Mouse (Mus musculus) embryonic stem cell, embryonic (primary cell): ENCODE measurements around the gene Ankrd11.

Experiments
- CTCF ChIA-PET, 4 experiments: fragments of 300-600 bp in 2 of 4; fragments of 350-600 bp in 2 of 4; sonication (Branson Sonifier 250); formaldehyde crosslinking; loops; one replicate each; lab custom pipeline; 2022; ENCODE audit warnings: inconsistent platforms in 2 of 4; lab: Charles Lee
- POLR2A ChIA-PET, 4 experiments: fragments of 300-600 bp in 2 of 4; fragments of 350-600 bp in 2 of 4; sonication (Branson Sonifier 250); formaldehyde crosslinking; loops; one replicate each; lab custom pipeline; 2022; ENCODE audit warnings: antibody characterized with exemption in 4 of 4, inconsistent platforms in 1 of 4; lab: Charles Lee

Gene Ankrd11

DNA sequence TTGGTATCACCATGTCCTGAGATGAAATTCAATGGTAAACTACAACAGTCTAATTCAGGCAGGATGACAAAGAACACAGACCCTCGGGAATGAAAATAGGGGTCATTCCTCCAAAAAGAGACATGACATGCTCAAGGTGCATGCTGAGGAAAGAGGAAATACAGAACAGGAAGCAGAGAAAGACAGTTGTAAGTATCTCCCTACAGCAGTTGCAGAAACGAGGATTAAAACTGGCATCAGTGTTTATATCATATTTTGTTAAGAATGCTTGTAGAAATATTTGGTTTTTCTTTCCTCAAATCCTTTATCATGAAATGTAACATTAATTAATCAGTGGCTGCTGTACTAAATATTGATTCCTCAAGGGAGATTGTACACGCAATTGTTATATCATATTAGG lies 75.4 kb downstream of the Ankrd11 start:
- CTCF ChIA-PET = no interaction called here
- POLR2A ChIA-PET = interaction anchor here in 1 of 4 experiments (0.6 to 0.9 kb wide), 3 partner anchors 8 to 95 kb away, joined by 3 to 4 read pairs (median 3); no protein-coding TSS in a partner anchor

DNA sequence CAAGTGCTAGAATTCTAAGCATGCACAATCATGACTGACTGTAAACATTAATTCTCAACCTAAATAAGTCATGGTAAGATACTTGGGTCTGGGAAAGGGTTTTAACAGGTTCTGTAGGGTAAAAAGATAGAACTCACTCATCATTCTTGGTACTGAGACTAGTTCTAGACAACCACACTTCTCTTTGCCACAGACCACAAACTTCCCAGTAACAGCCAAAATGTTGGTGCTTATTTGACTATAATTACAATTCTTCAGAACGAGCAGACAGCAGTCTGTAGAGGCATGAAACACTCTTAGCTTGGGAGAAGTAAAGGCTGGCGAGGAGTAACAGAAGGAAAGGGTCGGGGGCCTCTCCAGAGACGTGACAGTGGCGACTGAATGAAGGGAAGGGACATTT lies 80.0 kb downstream of the Ankrd11 start:
- ChIA-PET POLR2A (interaction anchor here in 2 of 4 experiments (0.7 to 2.5 kb wide), 13 partner anchors 9 to 103 kb away, joined by 3 to 10 read pairs (median 4); no protein-coding TSS in a partner anchor), CTCF (no interaction called here)

- POLR2A ChIA-PET = interaction anchor here in 3 of 4 experiments (0.5 to 2.5 kb wide), 13 partner anchors 8 to 103 kb away, joined by 3 to 10 read pairs (median 4); no protein-coding TSS in a partner anchor
- CTCF ChIA-PET = interaction anchor here in 1 of 4 experiments (0.9 kb wide), 1 partner anchor 17 kb away, joined by 3 read pairs; no protein-coding TSS in a partner anchor
These were observed 80.6 kb downstream of the Ankrd11 start for GRCm38 (mm10) chr8:122961458-122961857.

GRCm38 (mm10) chr8:122960932-122961331 lies 81.1 kb downstream of the Ankrd11 start:
- ChIA-PET POLR2A (interaction anchor here in 2 of 4 experiments (0.7 to 2.5 kb wide), 9 partner anchors 8 to 104 kb away, joined by 3 to 10 read pairs (median 5); no protein-coding TSS in a partner anchor), CTCF (interaction anchor here in 2 of 4 experiments (0.8 to 0.9 kb wide), 2 partner anchors 18 kb away, joined by 3 to 4 read pairs; no protein-coding TSS in a partner anchor)

- CTCF ChIA-PET = interaction anchor here in 2 of 4 experiments (0.8 to 0.9 kb wide), 2 partner anchors 17 to 18 kb away, joined by 3 to 4 read pairs; no protein-coding TSS in a partner anchor
- POLR2A ChIA-PET = interaction anchor here in 3 of 4 experiments (0.6 to 2.5 kb wide), 7 partner anchors 9 to 1905 kb away, joined by 3 to 10 read pairs (median 5); no protein-coding TSS in a partner anchor
These were observed 81.8 kb downstream of the Ankrd11 start for GRCm38 (mm10) chr8:122960323-122960722.

GRCm38 (mm10) chr8:122955997-122956396 lies 86.1 kb downstream of the Ankrd11 start:
- POLR2A ChIA-PET = interaction anchor here in 2 of 4 experiments (0.8 to 2.3 kb wide), 8 partner anchors 13 to 108 kb away, joined by 3 to 5 read pairs (median 3); no protein-coding TSS in a partner anchor

GRCm38 (mm10) chr8:122955195-122955594 lies 86.9 kb downstream of the Ankrd11 start:
- POLR2A ChIA-PET = interaction anchor here in 1 of 4 experiments (0.9 to 2.3 kb wide), 6 partner anchors 12 to 109 kb away, joined by 3 to 5 read pairs (median 3); no protein-coding TSS in a partner anchor
- CTCF ChIA-PET = interaction anchor here in 1 of 4 experiments (0.5 kb wide), 1 partner anchor 21 kb away, joined by 4 read pairs; no protein-coding TSS in a partner anchor

More at GRCm38 (mm10) chr8:122955997-122956396, 86.1 kb downstream of the Ankrd11 start:
- CTCF ChIA-PET = interaction anchor here in 1 of 4 experiments (0.6 kb wide), 1 partner anchor 13 kb away, joined by 3 read pairs; no protein-coding TSS in a partner anchor

- ChIA-PET CTCF (no interaction called here), POLR2A (interaction anchor here in 2 of 4 experiments (1.0 to 1.9 kb wide), 7 partner anchors 8 to 29 kb away, joined by 3 to 9 read pairs (median 3); no protein-coding TSS in a partner anchor)
These were observed 87.8 kb downstream of the Ankrd11 start for GRCm38 (mm10) chr8:122954090-122954799.

- POLR2A ChIA-PET = interaction anchor here in 1 of 4 experiments (0.6 to 1.4 kb wide), 6 partner anchors 10 to 237 kb away, joined by 3 to 9 read pairs (median 3); no protein-coding TSS in a partner anchor
- CTCF ChIA-PET = no interaction called here
These were observed 89.0 kb downstream of the Ankrd11 start for GRCm38 (mm10) chr8:122953028-122953427.

DNA sequence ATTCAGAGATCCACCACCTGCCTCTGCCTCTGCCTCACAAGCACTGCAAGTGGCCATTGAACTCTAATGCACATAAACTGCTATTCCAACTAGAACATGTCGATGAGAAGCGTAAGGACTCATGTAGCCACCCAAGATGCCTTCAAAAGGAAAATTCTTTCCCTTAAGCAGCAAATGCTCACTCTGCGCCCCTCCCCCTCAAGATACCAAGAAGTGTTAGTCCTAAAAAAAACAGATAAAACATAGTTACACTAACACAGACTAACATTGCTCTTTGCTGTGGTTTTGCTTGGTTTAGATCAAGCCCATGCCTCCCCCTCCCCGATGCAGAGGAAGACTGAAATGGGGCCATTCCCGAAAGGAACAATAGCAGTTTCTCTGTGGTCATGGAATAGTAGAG lies 90.6 kb downstream of the Ankrd11 start:
- ChIA-PET CTCF (no interaction called here), POLR2A (interaction anchor here in 1 of 4 experiments (1.2 to 1.3 kb wide), 2 partner anchors 10 to 63 kb away, joined by 3 read pairs; no protein-coding TSS in a partner anchor)

GRCm38 (mm10) chr8:122949701-122950100 lies 92.4 kb downstream of the Ankrd11 start:
- POLR2A ChIA-PET = interaction anchor here in 2 of 4 experiments (0.8 to 1.7 kb wide), 8 partner anchors 9 to 93 kb away, joined by 3 to 10 read pairs (median 4); partner anchors contain the start of gene Ankrd11 (in 1 of the 2)
- CTCF ChIA-PET = interaction anchor here in 1 of 4 experiments (1.2 kb wide), 1 partner anchor 114 kb away, joined by 3 read pairs; no protein-coding TSS in a partner anchor

DNA sequence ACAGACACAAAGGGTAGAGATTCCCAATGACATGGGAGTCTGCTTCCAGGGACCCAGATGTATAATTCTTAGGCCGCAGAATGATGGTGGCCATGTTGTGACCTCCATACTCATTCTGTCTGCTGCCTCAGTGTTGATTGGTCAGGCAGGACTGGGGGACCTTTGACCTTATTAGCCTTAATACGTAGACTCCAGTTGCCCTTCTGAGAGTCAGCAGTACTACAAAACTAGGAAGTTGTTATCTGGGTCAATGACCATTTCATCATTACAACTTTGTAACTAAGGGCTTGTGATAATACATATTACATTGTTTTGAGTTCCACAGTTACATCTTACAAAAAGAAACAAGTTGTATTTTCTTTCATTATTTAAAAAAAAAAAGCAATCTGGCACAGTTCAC lies 96.3 kb downstream of the Ankrd11 start:
- ChIA-PET CTCF (no interaction called here), POLR2A (no interaction called here)

- POLR2A ChIA-PET = interaction anchor here (0.5 to 3.8 kb wide), 26 partner anchors 8 to 1132 kb away, joined by 3 to 26 read pairs (median 3); partner anchors contain the start of genes Ankrd11 (in 1 of the 4), Chmp1a (in 1 of the 4), Spata33 (in 1 of the 4) and Tcf25 (in 1 of the 4)
- CTCF ChIA-PET = interaction anchor here (0.7 to 2.0 kb wide), 23 partner anchors 13 to 177 kb away, joined by 3 to 12 read pairs (median 4); no protein-coding TSS in a partner anchor
These were observed 99.0 kb downstream of the Ankrd11 start for GRCm38 (mm10) chr8:122942803-122943713.

DNA sequence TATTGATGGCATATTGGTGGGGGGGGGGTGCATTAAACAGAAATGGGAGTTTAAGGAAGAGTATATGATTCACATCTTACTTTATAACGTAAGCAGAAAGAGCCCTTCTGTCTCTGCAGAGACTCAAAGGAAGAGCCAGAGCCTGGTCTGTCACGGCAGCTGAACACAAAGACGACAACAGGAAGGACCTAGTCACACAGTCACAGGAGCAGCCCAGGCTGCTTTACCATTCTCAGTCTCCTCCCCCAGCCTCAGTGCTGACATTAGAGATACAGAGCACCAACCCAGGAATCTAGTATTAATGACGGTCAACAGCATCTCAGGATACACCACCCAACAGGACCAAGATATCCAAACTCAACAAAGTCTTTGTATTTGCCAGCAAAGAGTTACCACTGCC lies 103.5 kb downstream of the Ankrd11 start:
- CTCF ChIA-PET = no interaction called here

DNA sequence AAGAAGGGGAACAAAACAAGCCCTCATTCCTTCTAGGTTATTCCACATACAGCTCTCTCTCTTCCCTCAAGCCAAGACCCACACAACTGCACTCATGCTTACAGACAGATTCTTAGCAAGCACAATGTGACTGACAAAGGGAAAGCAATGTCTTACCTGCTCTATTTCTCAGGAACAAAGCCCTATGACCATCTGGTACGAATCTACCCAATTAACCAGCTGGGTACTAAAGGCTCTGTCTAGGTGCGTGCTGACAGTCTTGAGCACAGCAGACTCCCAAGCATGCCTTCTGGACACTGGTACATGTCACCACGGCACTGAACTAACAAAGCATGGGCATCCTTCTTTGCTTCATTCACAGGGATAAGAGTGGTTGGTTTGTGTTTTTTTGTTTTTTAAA lies 103.9 kb downstream of the Ankrd11 start:
- ChIA-PET POLR2A (interaction anchor here in 2 of 4 experiments (0.7 to 2.1 kb wide), 8 partner anchors 8 to 127 kb away, joined by 3 to 6 read pairs (median 4); no protein-coding TSS in a partner anchor), CTCF (no interaction called here)

More for the DNA sequence above, 103.5 kb downstream of the Ankrd11 start:
- POLR2A ChIA-PET = interaction anchor here in 2 of 4 experiments (0.7 to 2.1 kb wide), 7 partner anchors 8 to 101 kb away, joined by 3 to 6 read pairs (median 3); no protein-coding TSS in a partner anchor

- ChIA-PET POLR2A (interaction anchor here in 2 of 4 experiments (0.8 to 2.1 kb wide), 7 partner anchors 12 to 127 kb away, joined by 3 to 5 read pairs (median 3); no protein-coding TSS in a partner anchor), CTCF (interaction anchor here in 2 of 4 experiments (0.6 to 0.9 kb wide), 2 partner anchors 11 kb away, joined by 3 read pairs; no protein-coding TSS in a partner anchor)
These were observed 104.5 kb downstream of the Ankrd11 start for GRCm38 (mm10) chr8:122937545-122938053.

- ChIA-PET POLR2A (interaction anchor here in 1 of 4 experiments (1.1 to 2.4 kb wide), 2 partner anchors 9 to 45 kb away, joined by 3 to 8 read pairs; no protein-coding TSS in a partner anchor), CTCF (interaction anchor here in 2 of 4 experiments (0.5 to 0.7 kb wide), 2 partner anchors 85 to 219 kb away, joined by 4 read pairs; no protein-coding TSS in a partner anchor)
These were observed 106.2 kb downstream of the Ankrd11 start for GRCm38 (mm10) chr8:122935912-122936311.
